Mouse (Mus musculus) kidney, adult 2 months (tissue): ENCODE measurements at regions not wholly inside any gene's neighbourhood (a gene's known extent, or its start where the extent isn't known, plus 50 kb on each side); places are given as distances from the start of the nearest gene placed in this dataset.

Source experiments
- DNase-seq: peaks from one replicate; pipeline ENCODE4 v3.0.0; 2021
- H3K27ac ChIP-seq: fragments of 200-500 bp; 2 replicates; pipeline ENCODE4 v1.5.1; 2012; ENCODE audit warnings: low read depth, low read length, control low read depth, inconsistent platforms; ENCODE audit not compliant: insufficient read depth
- H3K27me3 ChIP-seq: fragments of 200-500 bp; replicated peaks from 2 replicates; pipeline ENCODE4 v1.6.1; 2012; ENCODE audit warnings: mild to moderate bottlenecking, moderate library complexity, low read length, inconsistent platforms; ENCODE audit not compliant: control insufficient read depth, insufficient read depth
- H3K36me3 ChIP-seq: fragments of 200-500 bp; 2 replicates; pipeline ENCODE4 v1.6.1; 2012; ENCODE audit warnings: mild to moderate bottlenecking, moderate library complexity, low read length, inconsistent platforms; ENCODE audit not compliant: control insufficient read depth, insufficient read depth
- H3K4me1 ChIP-seq: fragments of 200-500 bp; 2 replicates; pipeline ENCODE4 v1.6.1; 2011; ENCODE audit warnings: low read length; ENCODE audit not compliant: control insufficient read depth, insufficient read depth
- H3K4me3 ChIP-seq: fragments of 200-500 bp; 2 replicates; pipeline ENCODE4 v1.5.1; 2011; ENCODE audit warnings: mild to moderate bottlenecking, low read depth, low read length, control low read depth; ENCODE audit not compliant: insufficient read depth
- CTCF ChIP-seq: fragments of 200-500 bp; conservative IDR thresholded peaks from 2 replicates; pipeline ENCODE4 v1.5.1; 2011; ENCODE audit warnings: low read depth, mild to moderate bottlenecking, control low read depth, low read length, moderate library complexity, mixed read lengths; ENCODE audit not compliant: insufficient read depth, insufficient read length
- POLR2A ChIP-seq: fragments of 200-500 bp; IDR thresholded peaks from one replicate; pipeline ENCODE4 v1.6.1; 2011; ENCODE audit warnings: low read depth, low read length, control low read depth
- WGBS: fragments of 180-500 bp; shearing (Covaris S2); methylation state at CpG from one replicate; pipeline ENCODE4 v1.1.7; 2018; 5-methylcytosine and 5-hydroxymethylcytosine counted together

GRCm38 (mm10) chr10:67739199-67739598, 173.3 kb downstream of the Zfp365 start:
- no peak for TF ChIP-seq POLR2A
- TF ChIP-seq CTCF: no peak
- no peak overlapping the region for H3K27ac ChIP-seq
- 27% methylated on average over 1 of the region's 1 CpGs for WGBS

GRCm38 (mm10) chr10:67736636-67737035, 175.8 kb downstream of the Zfp365 start:
- 0 out of 2 replicates have a peak, but pooled peaks cover 3% of the 10 kb centered on the region for H3K4me1 ChIP-seq
- no peak overlapping the region for H3K4me3 ChIP-seq
- no peaks in the 10 kb centered on the region for H3K36me3 ChIP-seq
- no peaks in the 10 kb centered on the region; the same call in 1 of the 2 replicates for H3K27me3 ChIP-seq
- H3K27ac ChIP-seq: no peak overlapping the region
- no peak for DNase-seq
- TF ChIP-seq POLR2A: no peak
- TF ChIP-seq CTCF: no peak
- WGBS: 83% methylated on average over 10 of the region's 10 CpGs

More at GRCm38 (mm10) chr10:67739199-67739598, 173.3 kb downstream of the Zfp365 start:
- no peaks in the 10 kb centered on the region for H3K36me3 ChIP-seq
- DNase-seq: no peak
- H3K27me3 ChIP-seq: no peaks in the 10 kb centered on the region; the same call in 1 of the 2 replicates
- 0 out of 2 replicates have a peak, but pooled peaks cover 3% of the 10 kb centered on the region for H3K4me1 ChIP-seq
- no peak overlapping the region for H3K4me3 ChIP-seq

DNA sequence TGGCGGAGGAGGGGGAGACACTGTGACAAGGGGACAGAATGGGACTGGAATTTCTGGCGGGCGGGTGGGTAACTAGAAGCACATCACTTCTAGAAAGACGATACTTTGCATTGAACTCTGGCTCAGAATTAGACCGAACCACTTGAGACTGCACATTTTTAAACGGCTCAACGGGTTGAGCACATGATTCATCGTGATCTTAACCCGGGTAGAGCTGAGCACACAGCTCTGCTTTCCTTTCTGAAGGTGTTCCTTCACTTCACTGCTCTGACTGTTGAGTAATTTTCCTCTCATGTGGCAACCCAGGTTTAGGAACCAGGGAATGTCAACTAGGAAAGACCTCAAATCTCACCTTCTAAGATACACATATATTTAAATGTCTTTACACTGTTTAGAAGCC, 180.9 kb downstream of the Zfp365 start:
- no peak for DNase-seq
- H3K4me3 ChIP-seq: no peak overlapping the region
- H3K27me3 ChIP-seq: no peaks in the 10 kb centered on the region; the same call in 1 of the 2 replicates
- H3K36me3 ChIP-seq: no peaks in the 10 kb centered on the region
- no peaks in the 10 kb centered on the region for H3K4me1 ChIP-seq
- TF ChIP-seq CTCF (no peak), POLR2A (no peak)
- 43% methylated on average over 9 of the region's 9 CpGs for WGBS
- H3K27ac ChIP-seq: no peak overlapping the region

DNA sequence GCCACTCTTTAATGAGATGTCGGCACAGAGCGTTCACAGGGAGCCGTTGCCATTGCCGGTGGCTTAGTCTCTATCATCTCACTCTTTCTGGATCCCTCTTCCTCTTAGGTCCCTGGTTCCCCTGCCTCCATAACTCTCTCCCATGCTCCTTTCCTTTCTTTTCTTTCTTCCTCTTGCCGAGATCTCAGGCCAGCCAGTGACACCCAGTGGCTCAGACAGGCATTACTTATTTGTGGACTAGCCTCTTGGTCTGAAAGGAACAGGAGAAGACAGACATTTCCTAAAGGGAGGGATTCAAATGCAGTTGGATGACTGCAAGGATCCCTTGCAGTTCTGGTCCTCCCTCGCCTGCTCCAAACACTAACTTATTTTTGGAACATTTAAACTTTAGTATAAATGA, 180.5 kb upstream of the Ado start:
- WGBS: 42% methylated on average over 6 of the region's 6 CpGs
- no peaks in the 10 kb centered on the region for H3K36me3 ChIP-seq
- TF ChIP-seq CTCF: peak; percentile 78
- TF ChIP-seq POLR2A: no peak
- DNase-seq: peak; percentile 60
- no peaks in the 10 kb centered on the region for H3K27me3 ChIP-seq
- no peak overlapping the region for H3K4me3 ChIP-seq
- H3K4me1 ChIP-seq: no peaks in the 10 kb centered on the region
- H3K27ac ChIP-seq: no peak overlapping the region

DNA sequence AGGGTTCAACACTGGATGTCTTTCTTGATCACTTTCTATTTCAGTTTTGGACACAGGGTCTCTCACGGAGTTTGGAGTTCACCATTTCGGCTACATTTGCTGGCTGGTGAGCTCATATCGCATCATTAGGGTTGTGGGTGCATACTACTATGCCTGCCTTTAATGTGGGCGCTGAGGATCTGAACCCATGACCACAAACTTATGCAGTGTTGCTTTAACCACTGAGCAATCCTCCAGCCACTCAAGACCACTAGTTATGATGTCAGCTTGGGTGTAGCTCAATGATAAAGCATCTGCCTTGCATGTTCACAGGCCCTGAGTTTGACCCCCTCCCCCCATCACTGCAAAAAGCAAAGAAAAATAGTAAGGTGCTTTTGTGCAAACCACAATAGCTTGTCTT, 178.8 kb upstream of the Ado start:
- TF ChIP-seq POLR2A (no peak), CTCF (no peak)
- no peaks in the 10 kb centered on the region for H3K4me1 ChIP-seq
- H3K27me3 ChIP-seq: no peaks in the 10 kb centered on the region
- H3K4me3 ChIP-seq: no peak overlapping the region
- H3K27ac ChIP-seq: no peak overlapping the region
- WGBS: 94% methylated on average over 4 of the region's 4 CpGs
- H3K36me3 ChIP-seq: no peaks in the 10 kb centered on the region
- no peak for DNase-seq

DNA sequence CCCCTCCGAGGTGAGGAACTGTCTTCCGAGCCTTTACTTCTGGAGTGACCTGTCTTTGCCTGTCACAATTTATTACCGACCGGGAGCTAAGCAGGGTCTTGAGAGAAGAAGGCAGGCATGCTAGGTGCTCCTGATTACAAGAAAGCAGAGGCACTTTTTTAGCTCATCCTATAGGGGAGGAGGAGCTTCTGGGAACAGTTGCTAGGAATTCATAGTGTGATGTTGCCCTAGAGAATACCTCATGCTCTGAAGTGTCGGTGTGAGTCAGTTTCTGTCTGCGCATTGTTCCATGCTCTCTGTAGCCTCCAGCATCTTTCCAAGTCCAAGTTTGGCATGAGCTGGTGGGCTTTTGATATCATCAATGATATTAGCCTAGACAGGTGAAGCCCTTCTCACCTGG, 178.0 kb upstream of the Ado start:
- no peak for DNase-seq
- H3K4me1 ChIP-seq: no peaks in the 10 kb centered on the region
- no peaks in the 10 kb centered on the region for H3K36me3 ChIP-seq
- 86% methylated on average over 6 of the region's 6 CpGs for WGBS
- TF ChIP-seq CTCF (no peak), POLR2A (no peak)
- no peak overlapping the region for H3K4me3 ChIP-seq
- no peaks in the 10 kb centered on the region for H3K27me3 ChIP-seq
- no peak overlapping the region for H3K27ac ChIP-seq

GRCm38 (mm10) chr10:67726351-67726750, 177.6 kb upstream of the Ado start:
- no peaks in the 10 kb centered on the region for H3K36me3 ChIP-seq
- TF ChIP-seq CTCF (no peak), POLR2A (no peak)
- H3K27me3 ChIP-seq: no peaks in the 10 kb centered on the region
- no peak overlapping the region for H3K4me3 ChIP-seq
- H3K27ac ChIP-seq: no peak overlapping the region
- 67% methylated on average over 7 of the region's 7 CpGs for WGBS
- no peak for DNase-seq
- H3K4me1 ChIP-seq: no peaks in the 10 kb centered on the region
